In the genomic region with DNA sequence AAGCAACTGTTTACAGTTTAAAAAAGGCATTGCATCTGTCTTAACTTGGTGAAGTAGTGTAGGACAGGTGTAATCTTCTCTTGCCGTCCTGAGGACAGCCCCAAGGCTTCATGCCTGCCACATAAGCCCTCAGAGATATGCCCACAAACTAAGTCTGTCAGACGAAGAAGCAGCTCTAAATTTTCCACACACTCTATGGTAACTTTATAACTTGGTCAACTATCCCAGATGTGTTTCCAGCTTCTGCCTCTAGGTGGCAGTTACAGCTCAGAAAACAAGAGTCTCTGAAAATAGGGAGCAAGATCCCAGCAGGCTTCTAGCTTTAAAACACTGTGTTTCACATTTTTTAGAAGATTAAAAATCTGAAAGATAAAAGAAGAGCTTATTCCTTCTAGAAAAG, we compare ENCODE assay signal across 8 mouse cellular contexts.
DNase-seq lines count a peak whose midpoint lies in the region; ATAC-seq and TF ChIP-seq lines count a peak whose summit lies in the region.

No protein-coding gene starts in this region.

- no peaks in the 10 kb centered on the region for H3K9me3 ChIP-seq in forebrain, embryonic 12.5 days
- H3K9me3 ChIP-seq in midbrain, embryonic 10.5 days (replicated peaks), result no peaks in the 10 kb centered on the region

- DNase-seq in ovary, postnatal 10 days (ENCODE audit: low spot score), result peak; percentile 28
- DNase-seq in ovary, postnatal 36 days (ENCODE audit: low spot score), result no peak
- DNase-seq in c-Kit-positive CD71-negative TER-119-negative erythroid progenitor cells, embryonic 14.5 days (ENCODE audit: low read depth), result peak; percentile 34
- DNase-seq in hindlimb bud, embryonic 11.5 days (ENCODE audit: extremely low spot score, low read depth, low spot score), result peak; percentile 39
- DNase-seq in left cerebral cortex, adult 2 months (ENCODE audit: extremely low spot score in 1 of 2, low spot score in 2 of 2), result peak; percentile 73 to 85
- peak; percentile 39 for DNase-seq in midbrain, embryonic 10.5 days (ENCODE audit: low spot score)
- DNase-seq in thymus, postnatal 14 days, result peak; percentile 44

- no peak overlapping the region for H3K27ac ChIP-seq in forebrain, embryonic 12.5 days
- no peak overlapping the region for H3K27ac ChIP-seq in left cerebral cortex, adult 2 months
- no peak overlapping the region for H3K27ac ChIP-seq in midbrain, embryonic 10.5 days (replicated peaks)

- H3K4me1 ChIP-seq in forebrain, embryonic 12.5 days, result no peaks in the 10 kb centered on the region
- H3K4me1 ChIP-seq in midbrain, embryonic 10.5 days, result no peaks in the 10 kb centered on the region

- no peak overlapping the region for H3K4me3 ChIP-seq in forebrain, embryonic 12.5 days (replicated peaks)
- no peak overlapping the region for H3K4me3 ChIP-seq in left cerebral cortex, adult 2 months
- H3K4me3 ChIP-seq in midbrain, embryonic 10.5 days, result no peak overlapping the region

- peaks cover 26% of the 10 kb centered on the region for H3K36me3 ChIP-seq in forebrain, embryonic 12.5 days (replicated peaks)
- peaks cover 74% of the 10 kb centered on the region for H3K36me3 ChIP-seq in midbrain, embryonic 10.5 days

- peak; percentile 95 for TF ChIP-seq CTCF in left cerebral cortex, adult 2 months (IDR thresholded peaks at IDR 0.05)

- no peak overlapping the region for H3K9ac ChIP-seq in forebrain, embryonic 12.5 days

- H3K27me3 ChIP-seq in forebrain, embryonic 12.5 days, result no peaks in the 10 kb centered on the region
- H3K27me3 ChIP-seq in midbrain, embryonic 10.5 days (ENCODE audit: low read depth, poor library complexity, severe bottlenecking), result no peaks in the 10 kb centered on the region

- ATAC-seq in forebrain, embryonic 12.5 days (ENCODE audit: low FRiP score), result peak; percentile 47; the same call in 1 of the 2 replicates

- 66% methylated on average over 2 of the region's 2 CpGs for WGBS in forebrain, embryonic 12.5 days
- 66% methylated on average over 2 of the region's 2 CpGs for WGBS in midbrain, embryonic 10.5 days

- H3K4me2 ChIP-seq in forebrain, embryonic 12.5 days, result no peak overlapping the region

- intact Hi-C loops in left cerebral cortex, adult 2 months (cut with DNase I), result loop anchor here (1.0 to 10.0 kb wide), 3 partner anchors 57 to 479 kb away; no protein-coding TSS in a partner anchor
